Mouse (Mus musculus): Measurements from ENCODE around the gene Ociad2.

Ociad2 gene

GRCm38 (mm10) chr5:73304507-73304906 lies 36.3 kb downstream of the Ociad2 start:
- DNase-seq (ENCODE audit: low spot score in 2 of 2), result no peak

GRCm38 (mm10) chr5:73301601-73302307 lies 39.1 kb downstream of the Ociad2 start:
- DNase-seq (ENCODE audit: low spot score in 2 of 2), result no peak

GRCm38 (mm10) chr5:73295916-73296315 lies 44.9 kb downstream of the Ociad2 start:
- DNase-seq (ENCODE audit: low spot score in 2 of 2), result no peak

GRCm38 (mm10) chr5:73295016-73295415 lies 45.8 kb downstream of the Ociad2 start:
- no peak for DNase-seq (ENCODE audit: low spot score in 2 of 2)

- no peak for DNase-seq (ENCODE audit: low spot score in 2 of 2)
Observed at GRCm38 (mm10) chr5:73293458-73293827, 47.4 kb downstream of the Ociad2 start.

- DNase-seq (ENCODE audit: low spot score in 2 of 2), result peak; percentile 94 to 95
Observed at GRCm38 (mm10) chr5:73292502-73293457, 48.0 kb downstream of the Ociad2 start, which contains the start of gene Ociad1. TSS of gene Ociad1 (plus strand) at chr5:73292784.

GRCm38 (mm10) chr5:73289900-73290299 lies 50.9 kb downstream of the Ociad2 start:
- DNase-seq (ENCODE audit: low spot score in 2 of 2), result no peak

- no peak for DNase-seq (ENCODE audit: low spot score in 2 of 2)
Observed at GRCm38 (mm10) chr5:73286603-73287002, 54.2 kb downstream of the Ociad2 start.

- DNase-seq (ENCODE audit: low spot score in 2 of 2), result no peak
Observed at GRCm38 (mm10) chr5:73285470-73285978, 55.3 kb downstream of the Ociad2 start.

GRCm38 (mm10) chr5:73284046-73284445 lies 56.8 kb downstream of the Ociad2 start:
- no peak for DNase-seq (ENCODE audit: low spot score in 2 of 2)

- DNase-seq (ENCODE audit: low spot score in 2 of 2), result no peak
Observed at GRCm38 (mm10) chr5:73280567-73280850, 60.3 kb downstream of the Ociad2 start.

GRCm38 (mm10) chr5:73279732-73280566 lies 60.9 kb downstream of the Ociad2 start:
- peak; percentile 25 to 38 for DNase-seq (ENCODE audit: low spot score in 2 of 2)

- no peak for DNase-seq (ENCODE audit: low spot score in 2 of 2)
Observed at GRCm38 (mm10) chr5:73279190-73279589, 61.6 kb downstream of the Ociad2 start.

GRCm38 (mm10) chr5:73274941-73275340 lies 65.9 kb downstream of the Ociad2 start:
- no peak for DNase-seq (ENCODE audit: low spot score in 2 of 2)

- DNase-seq (ENCODE audit: low spot score in 2 of 2), result no peak
Observed at GRCm38 (mm10) chr5:73273171-73273570, 67.7 kb downstream of the Ociad2 start.
